Mouse (Mus musculus): ENCODE results near the gene Fshb. TPM values are rescaled to one million over a fixed set of nuclear protein-coding genes. Genes with fewer than 3 reads are reported as not detected.

The Fshb gene
- polyA plus RNA-seq (2012; rRNA removed) = not detected in 2 replicates

DNA sequence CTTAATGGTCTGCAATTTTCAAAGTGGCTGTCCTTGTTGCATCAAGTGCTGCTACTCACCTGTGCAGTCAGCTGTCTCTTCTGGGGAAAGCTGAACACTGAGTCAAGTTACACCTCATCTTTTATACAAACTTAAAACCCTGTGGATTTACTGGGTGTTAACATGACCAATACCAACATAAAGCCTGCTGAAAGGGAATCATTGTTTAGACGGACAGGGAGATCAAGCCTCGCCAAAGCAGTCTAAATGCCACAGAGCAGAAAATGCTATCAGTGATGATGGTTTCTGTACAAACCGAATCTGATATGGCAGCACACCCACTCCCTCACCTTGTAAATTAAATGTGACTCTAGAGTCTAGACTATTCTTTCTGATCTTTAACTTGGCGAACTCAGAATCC, at the start of gene Fshb:
Gene Fshb, minus strand, starts transcription at position 101 of the 400 bp plus-strand sequence.
- no peak for TF ChIP-seq POLR2A (IDR thresholded peaks at IDR 0.05; ENCODE audit: borderline replicate concordance, insufficient read depth, low read length)
- 83% methylated on average over 4 of the region's 4 CpGs for WGBS
- DNase-seq = no peak
- no peak within 1 kb of the TSS for H3K4me3 ChIP-seq (replicated peaks; ENCODE audit: insufficient read depth, low read depth, low read length)
- H3K27ac ChIP-seq (ENCODE audit: insufficient read depth, low read length) = no peak within 1 kb of the TSS
- H3K27me3 ChIP-seq (ENCODE audit: control insufficient read depth, insufficient read depth, low read length) = no peaks in the 10 kb centered on the region
- no peaks in the 10 kb centered on the region for H3K4me1 ChIP-seq (ENCODE audit: control insufficient read depth, insufficient read depth, low read length)

DNA sequence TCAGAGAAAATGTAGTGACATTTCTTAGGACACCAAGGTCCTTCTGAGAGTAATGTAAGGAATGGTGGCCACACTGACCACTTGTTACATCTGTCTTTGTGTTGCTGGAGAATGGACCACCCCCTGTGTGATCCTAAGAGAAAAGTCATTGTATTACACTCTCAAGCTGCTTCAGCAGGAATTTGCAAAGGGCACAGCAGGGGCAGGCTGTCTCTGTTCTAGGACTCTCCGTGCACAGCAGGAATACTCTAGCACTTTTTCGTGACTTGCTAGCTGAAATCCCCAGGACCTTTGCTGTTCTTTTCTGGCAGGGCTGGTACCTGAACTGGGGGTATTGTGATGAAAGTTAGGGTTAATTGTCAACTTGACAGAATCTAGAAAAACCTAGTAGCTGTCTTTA, 24.8 kb upstream of the Fshb start:
- no peaks in the 10 kb centered on the region for H3K4me1 ChIP-seq (ENCODE audit: control insufficient read depth, insufficient read depth, low read length)
- no peak for TF ChIP-seq POLR2A (IDR thresholded peaks at IDR 0.05; ENCODE audit: borderline replicate concordance, insufficient read depth, low read length)
- TF ChIP-seq CTCF (IDR thresholded peaks at IDR 0.05; ENCODE audit: borderline replicate concordance, insufficient read depth, low read depth, low read length) = no peak
- H3K27me3 ChIP-seq (ENCODE audit: control insufficient read depth, insufficient read depth, low read length) = no peaks in the 10 kb centered on the region
- H3K4me3 ChIP-seq (replicated peaks; ENCODE audit: insufficient read depth, low read depth, low read length) = no peak overlapping the region
- DNase-seq = no peak
- WGBS = 17% methylated on average over 2 of the region's 2 CpGs
- H3K27ac ChIP-seq (ENCODE audit: insufficient read depth, low read length) = no peak overlapping the region

DNA sequence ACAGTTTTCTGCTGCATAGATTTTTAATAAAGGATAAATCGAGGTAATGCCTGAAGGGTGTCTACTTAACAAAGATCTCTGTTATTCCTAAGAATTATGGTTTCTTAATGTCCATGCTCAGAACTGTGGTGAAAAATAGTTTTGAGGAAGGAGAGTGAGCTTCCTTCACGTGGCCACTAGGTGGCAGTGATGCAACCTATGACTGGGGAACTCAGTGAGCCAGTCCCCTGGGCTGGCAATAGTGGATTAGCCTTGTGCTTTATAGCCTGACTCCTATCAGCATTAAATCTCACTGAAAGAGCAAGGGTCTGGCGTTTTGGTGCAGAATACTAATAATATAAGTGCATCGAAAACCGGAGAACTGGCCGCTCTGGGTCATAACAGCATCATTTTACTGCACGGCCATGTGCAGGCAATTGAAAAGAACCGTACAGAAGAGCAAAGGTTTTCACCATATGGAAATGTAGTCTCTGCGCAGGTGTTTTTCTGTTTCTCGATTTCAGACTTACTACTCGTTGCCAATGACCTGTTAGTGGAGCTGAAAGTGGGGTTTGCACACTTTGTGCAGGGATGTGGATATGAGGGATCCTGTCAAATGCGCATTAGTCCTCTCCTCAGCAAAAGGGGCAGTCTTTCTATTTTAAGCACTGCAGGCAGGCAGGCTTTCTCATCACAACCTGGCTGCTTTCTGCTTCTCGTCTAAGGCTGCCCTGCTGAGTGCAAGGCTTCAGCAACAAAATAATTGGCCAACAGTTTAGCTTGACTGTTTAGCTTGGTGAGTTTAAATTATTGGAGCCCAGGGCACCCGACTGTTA, 23.8 kb upstream of the Fshb start:
- Histone ChIP-seq H3K27ac (ENCODE audit: insufficient read depth, low read length) (no peak overlapping the region), H3K4me1 (ENCODE audit: control insufficient read depth, insufficient read depth, low read length) (no peaks in the 10 kb centered on the region), H3K27me3 (ENCODE audit: control insufficient read depth, insufficient read depth, low read length) (no peaks in the 10 kb centered on the region), H3K4me3 (replicated peaks; ENCODE audit: insufficient read depth, low read depth, low read length) (no peak overlapping the region)
- DNase-seq = no peak
- TF ChIP-seq CTCF (IDR thresholded peaks at IDR 0.05; ENCODE audit: borderline replicate concordance, insufficient read depth, low read depth, low read length) = peak; percentile 39; the same call in 1 of the 2 replicates
- no peak for TF ChIP-seq POLR2A (IDR thresholded peaks at IDR 0.05; ENCODE audit: borderline replicate concordance, insufficient read depth, low read length)
- 47% methylated on average over 14 of the region's 14 CpGs for WGBS

DNA sequence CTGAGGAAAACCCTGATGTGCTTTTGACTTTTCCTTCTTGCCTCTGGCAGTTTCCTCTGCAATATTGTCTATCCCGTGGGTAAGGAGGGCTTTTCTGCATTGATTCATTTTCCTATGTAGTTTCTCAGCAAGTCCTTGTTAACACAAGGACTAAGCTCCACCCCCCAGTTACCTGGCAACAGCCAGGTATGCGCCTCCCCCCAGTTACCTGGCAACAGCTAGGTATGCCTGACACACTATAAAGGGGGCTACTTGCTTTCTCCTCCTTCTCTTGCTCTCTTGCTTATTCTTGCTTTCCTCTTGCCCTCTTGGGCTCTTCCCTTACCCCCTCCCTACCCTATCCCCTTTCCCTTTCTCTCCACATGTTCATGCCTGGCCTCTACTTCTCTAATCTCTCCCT, 3.8 kb upstream of the Fshb start:
- Histone ChIP-seq H3K4me3 (replicated peaks; ENCODE audit: insufficient read depth, low read depth, low read length) (no peak overlapping the region), H3K27ac (ENCODE audit: insufficient read depth, low read length) (no peak overlapping the region), H3K4me1 (ENCODE audit: control insufficient read depth, insufficient read depth, low read length) (no peaks in the 10 kb centered on the region), H3K27me3 (ENCODE audit: control insufficient read depth, insufficient read depth, low read length) (no peaks in the 10 kb centered on the region)
- WGBS = 36% methylated on average over 2 of the region's 2 CpGs
- no peak for TF ChIP-seq CTCF (IDR thresholded peaks at IDR 0.05; ENCODE audit: borderline replicate concordance, insufficient read depth, low read depth, low read length)
- no peak for DNase-seq

GRCm38 (mm10) chr2:107045955-107046354, 13.5 kb downstream of the Fshb start:
- DNase-seq = no peak
- H3K4me1 ChIP-seq (ENCODE audit: control insufficient read depth, insufficient read depth, low read length) = no peaks in the 10 kb centered on the region

DNA sequence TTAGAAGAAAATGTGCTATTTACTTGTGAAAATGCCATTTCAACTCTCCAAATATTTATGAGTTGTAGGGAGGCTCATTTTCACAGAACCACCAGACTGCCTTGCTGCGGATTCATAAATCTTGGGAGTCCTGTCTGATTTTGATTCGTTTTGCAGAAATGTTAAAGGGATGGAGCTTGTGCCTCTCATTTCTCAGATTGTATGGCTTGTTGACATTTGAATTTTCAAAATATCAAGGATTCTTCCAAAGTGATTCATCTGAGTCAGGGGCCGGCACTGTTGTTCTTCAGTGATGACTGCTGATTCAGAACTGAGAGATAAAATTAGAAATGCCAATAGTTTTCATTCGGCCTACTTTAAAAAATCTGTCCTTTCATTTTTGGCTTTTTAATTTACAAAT, 18.6 kb downstream of the Fshb start:
- Histone ChIP-seq H3K27ac (ENCODE audit: insufficient read depth, low read length) (no peak overlapping the region), H3K27me3 (ENCODE audit: control insufficient read depth, insufficient read depth, low read length) (no peaks in the 10 kb centered on the region), H3K4me1 (ENCODE audit: control insufficient read depth, insufficient read depth, low read length) (no peaks in the 10 kb centered on the region), H3K4me3 (replicated peaks; ENCODE audit: insufficient read depth, low read depth, low read length) (no peak overlapping the region)
- DNase-seq = no peak
- TF ChIP-seq POLR2A (IDR thresholded peaks at IDR 0.05; ENCODE audit: borderline replicate concordance, insufficient read depth, low read length) (no peak), CTCF (IDR thresholded peaks at IDR 0.05; ENCODE audit: borderline replicate concordance, insufficient read depth, low read depth, low read length) (no peak)
- 97% methylated on average over 4 of the region's 4 CpGs for WGBS

More at GRCm38 (mm10) chr2:107045955-107046354, 13.5 kb downstream of the Fshb start:
- no peak overlapping the region for H3K4me3 ChIP-seq (replicated peaks; ENCODE audit: insufficient read depth, low read depth, low read length)
- H3K27me3 ChIP-seq (ENCODE audit: control insufficient read depth, insufficient read depth, low read length) = no peaks in the 10 kb centered on the region
- TF ChIP-seq CTCF (IDR thresholded peaks at IDR 0.05; ENCODE audit: borderline replicate concordance, insufficient read depth, low read depth, low read length) (no peak), POLR2A (IDR thresholded peaks at IDR 0.05; ENCODE audit: borderline replicate concordance, insufficient read depth, low read length) (no peak)
- H3K27ac ChIP-seq (ENCODE audit: insufficient read depth, low read length) = no peak overlapping the region

DNA sequence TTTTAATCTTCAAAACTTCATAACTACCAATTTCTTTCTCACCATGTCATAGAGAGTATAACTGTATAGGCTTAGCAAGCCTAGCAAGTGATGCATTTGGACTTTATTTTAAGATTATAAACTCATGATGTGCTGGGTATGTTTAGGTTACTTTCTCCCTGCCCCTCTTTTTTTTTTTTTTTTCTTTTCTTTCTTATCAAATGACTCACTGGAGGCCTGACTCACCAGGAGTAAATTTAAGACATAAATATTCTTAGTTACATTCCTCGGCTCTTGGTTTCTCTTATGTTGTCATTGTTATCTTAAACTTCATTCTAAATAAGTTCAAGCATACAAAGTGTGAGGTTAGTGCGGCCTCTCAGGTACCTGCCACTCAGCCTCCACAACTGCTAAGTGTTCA, 23.5 kb downstream of the Fshb start:
- TF ChIP-seq POLR2A (IDR thresholded peaks at IDR 0.05; ENCODE audit: borderline replicate concordance, insufficient read depth, low read length) (no peak), CTCF (IDR thresholded peaks at IDR 0.05; ENCODE audit: borderline replicate concordance, insufficient read depth, low read depth, low read length) (no peak)
- no peak overlapping the region for H3K27ac ChIP-seq (ENCODE audit: insufficient read depth, low read length)
- no peak overlapping the region for H3K4me3 ChIP-seq (replicated peaks; ENCODE audit: insufficient read depth, low read depth, low read length)
- WGBS = 92% methylated on average over 2 of the region's 2 CpGs
- no peak for DNase-seq
- H3K27me3 ChIP-seq (ENCODE audit: control insufficient read depth, insufficient read depth, low read length) = no peaks in the 10 kb centered on the region
- no peaks in the 10 kb centered on the region for H3K4me1 ChIP-seq (ENCODE audit: control insufficient read depth, insufficient read depth, low read length)

DNA sequence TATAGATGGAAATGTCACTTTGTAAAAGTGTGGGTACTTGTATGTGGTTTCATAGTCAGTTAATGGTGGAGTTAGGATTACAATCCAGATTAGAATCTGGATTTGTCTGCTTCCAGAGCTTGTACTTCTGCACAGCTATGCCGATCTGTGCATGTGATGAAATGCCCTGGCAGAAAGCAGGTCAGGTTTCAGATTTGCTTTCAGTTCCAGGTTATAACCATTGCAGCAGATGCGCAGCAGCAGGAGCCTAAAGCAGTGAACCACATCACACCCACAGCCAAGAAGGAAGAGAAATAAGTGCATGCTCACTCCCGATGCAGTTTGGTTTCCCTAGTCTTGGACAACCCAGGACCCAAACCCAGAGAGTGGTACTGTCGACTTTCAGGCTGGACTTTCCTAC, 34.8 kb downstream of the Fshb start:
- Histone ChIP-seq H3K27me3 (ENCODE audit: control insufficient read depth, insufficient read depth, low read length) (no peaks in the 10 kb centered on the region), H3K4me1 (ENCODE audit: control insufficient read depth, insufficient read depth, low read length) (no peaks in the 10 kb centered on the region), H3K27ac (ENCODE audit: insufficient read depth, low read length) (no peak overlapping the region), H3K4me3 (replicated peaks; ENCODE audit: insufficient read depth, low read depth, low read length) (no peak overlapping the region)
- WGBS = 48% methylated on average over 4 of the region's 4 CpGs
- DNase-seq = no peak
- TF ChIP-seq CTCF (IDR thresholded peaks at IDR 0.05; ENCODE audit: borderline replicate concordance, insufficient read depth, low read depth, low read length) (no peak), POLR2A (IDR thresholded peaks at IDR 0.05; ENCODE audit: borderline replicate concordance, insufficient read depth, low read length) (no peak)

All from cerebellum, adult 2 months (tissue).